Mouse (Mus musculus) myocyte (in vitro differentiated cells): ENCODE data around the gene 4930442H23Rik. TPM values are rescaled to one million over a fixed set of nuclear protein-coding genes. Genes with fewer than 3 reads are reported as not detected.

Source experiments
- H3K27me3 ChIP-seq: one replicate; pipeline ENCODE4 v1.6.1; 2011; ENCODE audit not compliant: control insufficient read depth, insufficient read depth, insufficient read length
- H3K36me3 ChIP-seq: one replicate; pipeline ENCODE4 v1.6.1; 2011; ENCODE audit not compliant: control insufficient read depth, insufficient read depth
- H3K4me2 ChIP-seq: one replicate; pipeline ENCODE4 v1.6.1; 2011; ENCODE audit warnings: low read depth, control low read depth
- H3K4me3 ChIP-seq: one replicate; pipeline ENCODE4 v1.5.1; 2011; ENCODE audit warnings: mild to moderate bottlenecking, control low read depth, moderate library complexity
- H3K79me2 ChIP-seq: one replicate; pipeline ENCODE4 v1.6.1; 2011; ENCODE audit not compliant: control insufficient read depth, insufficient read depth
- H3ac ChIP-seq: one replicate; pipeline ENCODE4 v1.6.1; 2011; ENCODE audit not compliant: control insufficient read depth, insufficient read length
- CEBPB ChIP-seq: IDR thresholded peaks from 2 replicates; pipeline ENCODE4 v1.6.1; 2011; ENCODE audit warnings: mild to moderate bottlenecking, moderate library complexity; ENCODE audit not compliant: poor library complexity, insufficient read depth, severe bottlenecking
- E2F4 ChIP-seq: IDR thresholded peaks from one replicate; pipeline ENCODE4 v1.6.1; 2011; ENCODE audit warnings: mild to moderate bottlenecking, control low read depth, moderate library complexity; ENCODE audit not compliant: insufficient read depth
- MAX ChIP-seq: IDR thresholded peaks from one replicate; pipeline ENCODE4 v1.6.1; 2011; ENCODE audit warnings: low read depth, mild to moderate bottlenecking, control low read depth
- MYOD1 ChIP-seq, 3 experiments: IDR thresholded peaks; one replicate each; pipeline ENCODE4 v1.6.1; 2011; ENCODE audit warnings: control low read depth in 2 of 3, low read depth in 2 of 3, mild to moderate bottlenecking in 2 of 3, moderate library complexity in 1 of 3; ENCODE audit not compliant: insufficient read length in 2 of 3, control insufficient read depth in 1 of 3
- MYOG ChIP-seq, 3 experiments: IDR thresholded peaks; one replicate each; pipeline ENCODE4 v1.6.1; 2011; ENCODE audit warnings: control low read depth in 2 of 3, low read depth in 2 of 3, mild to moderate bottlenecking in 2 of 3; ENCODE audit not compliant: insufficient read length in 2 of 3, control insufficient read depth in 1 of 3, insufficient read depth in 1 of 3
- POLR2A ChIP-seq: IDR thresholded peaks from one replicate; pipeline ENCODE4 v1.6.1; 2011; ENCODE audit warnings: low read depth, mild to moderate bottlenecking, control low read depth, moderate library complexity; ENCODE audit not compliant: insufficient read length
- POLR2AphosphoS2 ChIP-seq: IDR thresholded peaks from one replicate; pipeline ENCODE4 v1.6.1; 2011; ENCODE audit warnings: low read depth, control low read depth; ENCODE audit not compliant: insufficient read length
- REST ChIP-seq: IDR thresholded peaks from one replicate; pipeline ENCODE4 v1.6.1; 2011; ENCODE audit warnings: mild to moderate bottlenecking, control low read depth, moderate library complexity; ENCODE audit not compliant: insufficient read depth, insufficient read length
- SRF ChIP-seq: IDR thresholded peaks from one replicate; pipeline ENCODE4 v1.6.1; 2011; ENCODE audit warnings: low read depth; ENCODE audit not compliant: control insufficient read depth, insufficient read length
- TCF12 ChIP-seq: IDR thresholded peaks from one replicate; pipeline ENCODE4 v1.6.1; 2011; ENCODE audit warnings: mild to moderate bottlenecking, control low read depth; ENCODE audit not compliant: poor library complexity, insufficient read depth, severe bottlenecking
- TCF3 ChIP-seq: IDR thresholded peaks from one replicate; pipeline ENCODE4 v1.6.1; 2011; ENCODE audit warnings: low read depth, control low read depth; ENCODE audit not compliant: insufficient read length
- USF1 ChIP-seq: IDR thresholded peaks from one replicate; pipeline ENCODE4 v1.6.1; 2011; ENCODE audit warnings: low read depth, mild to moderate bottlenecking, control low read depth, moderate library complexity
- polyA plus RNA-seq: library from polyadenylated mRNA; unstranded; fragments of >200 nt; fragmentation: generic; extraction: Trizol; gene quantifications from one replicate; pipeline ENCODE4 v1.2.1, GENCODE M21; 2012; ENCODE audit warnings: missing spikeins

4930442H23Rik gene
- polyA plus RNA-seq, 1 experiment, result 0.12 TPM

GRCm38 (mm10) chr10:81137252-81138130, 46.2 kb downstream of the 4930442H23Rik start:
- peak overlapping the region; percentile 73 for H3ac ChIP-seq
- TF ChIP-seq REST (no peak), POLR2AphosphoS2 (peak; percentile 74), SRF (peak; percentile 74), POLR2A (peak; percentile 82), CEBPB (peak; percentile 62; the same call in 1 of the 2 replicates)

GRCm38 (mm10) chr10:81136706-81137231, 46.9 kb downstream of the 4930442H23Rik start:
- Histone ChIP-seq H3K36me3 (no peaks in the 10 kb centered on the region), H3K4me2 (peak overlapping the region; percentile 85), H3K79me2 (peaks cover 40% of the 10 kb centered on the region), H3K4me3 (peak overlapping the region; percentile 94), H3K27me3 (no peaks in the 10 kb centered on the region), H3ac (peak overlapping the region; percentile 73)
- peak in 1 of 3 experiments; percentile 19 for TF ChIP-seq MYOG (IDR thresholded peaks at IDR 0.05; ENCODE audit: control insufficient read depth in 1 of 3, insufficient read depth in 1 of 3, insufficient read length in 2 of 3, low read depth in 2 of 3)
- TF ChIP-seq POLR2A, result peak; percentile 31
- no peak for TF ChIP-seq MYOD1 (IDR thresholded peaks at IDR 0.05; ENCODE audit: control insufficient read depth in 1 of 3, insufficient read length in 2 of 3, low read depth in 2 of 3)

More at GRCm38 (mm10) chr10:81137252-81138130, 46.2 kb downstream of the 4930442H23Rik start:
- Histone ChIP-seq H3K27me3 (no peaks in the 10 kb centered on the region), H3K4me3 (peak overlapping the region; percentile 94), H3K36me3 (no peaks in the 10 kb centered on the region), H3K79me2 (peaks cover 47% of the 10 kb centered on the region), H3K4me2 (peak overlapping the region; percentile 89)

- TF ChIP-seq E2F4 (no peak), POLR2A (peak; percentile 79), TCF12 (no peak), POLR2AphosphoS2 (peak; percentile 76)
- H3K79me2 ChIP-seq, result peaks cover 33% of the 10 kb centered on the region
- no peaks in the 10 kb centered on the region for H3K36me3 ChIP-seq
- H3K4me3 ChIP-seq, result peak overlapping the region; percentile 94
- H3K27me3 ChIP-seq, result no peaks in the 10 kb centered on the region
- peak overlapping the region; percentile 85 for H3K4me2 ChIP-seq
- peak overlapping the region; percentile 73 for H3ac ChIP-seq
These were observed 47.6 kb downstream of the 4930442H23Rik start for GRCm38 (mm10) chr10:81135831-81136705.

- Histone ChIP-seq H3K36me3 (no peaks in the 10 kb centered on the region), H3K79me2 (peaks cover 23% of the 10 kb centered on the region), H3ac (peak within 1 kb of the TSS; percentile 73), H3K4me2 (peak within 1 kb of the TSS; percentile 85), H3K4me3 (peak within 1 kb of the TSS; percentile 94), H3K27me3 (no peaks in the 10 kb centered on the region)
- TF ChIP-seq REST, result no peak
- TF ChIP-seq CEBPB, result no peak
- no peak for TF ChIP-seq POLR2AphosphoS2
- TF ChIP-seq E2F4, result no peak
- TF ChIP-seq MAX, result no peak
- no peak for TF ChIP-seq MYOD1 (IDR thresholded peaks at IDR 0.05; ENCODE audit: control insufficient read depth in 1 of 3, insufficient read length in 2 of 3, low read depth in 2 of 3)
- no peak for TF ChIP-seq USF1
- no peak for TF ChIP-seq TCF12
- TF ChIP-seq MYOG (IDR thresholded peaks at IDR 0.05; ENCODE audit: control insufficient read depth in 1 of 3, insufficient read depth in 1 of 3, insufficient read length in 2 of 3, low read depth in 2 of 3), result no peak
- TF ChIP-seq POLR2A, result no peak
- TF ChIP-seq SRF, result no peak
- TF ChIP-seq TCF3, result no peak
These were observed 48.5 kb downstream of the 4930442H23Rik start, which contains the start of gene Zbtb7a for GRCm38 (mm10) chr10:81134966-81135681. Zbtb7a (plus strand) TSS chr10:81135220.
